10 mouse cellular contexts compared by ENCODE assay signal in genomic region chr6:103275071-103275470, GRCm38 (mm10).
"Had no signal": no experiment of that assay in that cellular context is flagged by ENCODE, and none has a peak within 500 bp of the region (broad histone marks: within the 10 kb centered on the region; RNA-seq: fewer than 3 reads in every experiment).

No protein-coding gene starts in this region.

- DNase-seq: gastrocnemius, adult 2 months; gastrocnemius, postnatal 10 days; gastrocnemius, postnatal 25 days; heart, adult 11 months; heart, adult 2 months; kidney, adult 11 months; layer of hippocampus, postnatal 36 days had no signal

- ATAC-seq: hindbrain, postnatal 0 days; intestine, embryonic 16.5 days; liver, embryonic 12.5 days had no signal
